Mouse (Mus musculus) hindbrain, postnatal 0 days (tissue): ENCODE measurements around the gene Esx1. TPM values are rescaled to one million over a fixed set of nuclear protein-coding genes. Genes with fewer than 3 reads are reported as not detected.
A peak's percentile ranks its signal among the peaks of the same experiment; 100 is the strongest.

Experiments used
- ATAC-seq: fragments of 200-750 bp; cut with Nextera tagmentation; 2 replicates; pipeline ENCODE4 v1.8.0; 2017; ENCODE audit warnings: mild to moderate bottlenecking, moderate TSS enrichment, moderate library complexity
- DNase-seq: peaks from one replicate; pipeline ENCODE4 v3.0.0-alpha.2; 2015; ENCODE audit warnings: low spot score
- H3K27ac ChIP-seq: fragments of 300-500 bp; sonication (generic); 2 replicates; pipeline ENCODE4 v1.5.1; 2014; ENCODE audit warnings: mild to moderate bottlenecking
- H3K27me3 ChIP-seq: fragments of 300-500 bp; sonication (generic); 2 replicates; pipeline ENCODE4 v1.6.1; 2014; ENCODE audit warnings: low read length, mixed read lengths; ENCODE audit not compliant: insufficient read depth
- H3K36me3 ChIP-seq: fragments of 300-500 bp; sonication (generic); 2 replicates; pipeline ENCODE4 v1.6.1; 2014; ENCODE audit warnings: low read length, mixed read lengths; ENCODE audit not compliant: insufficient read depth
- H3K4me1 ChIP-seq: fragments of 300-500 bp; sonication (generic); 2 replicates; pipeline ENCODE4 v1.6.1; 2014; ENCODE audit warnings: antibody characterized with exemption, low read length, mixed read lengths; ENCODE audit not compliant: insufficient read depth
- H3K4me2 ChIP-seq: fragments of 300-500 bp; sonication (generic); 2 replicates; pipeline ENCODE4 v1.6.1; 2014; ENCODE audit warnings: low read depth, mild to moderate bottlenecking, low read length, moderate library complexity, mixed read lengths
- H3K4me3 ChIP-seq: fragments of 300-500 bp; sonication (generic); 2 replicates; pipeline ENCODE4 v1.5.1; 2014; ENCODE audit warnings: low read length
- H3K9ac ChIP-seq: fragments of 300-500 bp; sonication (generic); replicated peaks from 2 replicates; pipeline ENCODE4 v1.6.1; 2014; ENCODE audit warnings: mild to moderate bottlenecking, low read length, moderate library complexity, mixed read lengths
- H3K9me3 ChIP-seq: fragments of 300-500 bp; sonication (generic); 2 replicates; pipeline ENCODE4 v1.6.1; 2016; ENCODE audit warnings: low read length, mixed read lengths
- CTCF ChIP-seq: IDR thresholded peaks from 2 replicates; pipeline ENCODE4 v1.5.1; 2016; ENCODE audit warnings: antibody characterized with exemption, control low read depth, low read depth
- WGBS: fragments of 180-500 bp; shearing (Covaris S2); extraction: QIAGEN DNeasy Blood & Tissue Kit; methylation state at CpG from one replicate; pipeline ENCODE4 v1.1.7; 2014; 5-methylcytosine and 5-hydroxymethylcytosine counted together
- polyA plus RNA-seq: library from polyadenylated mRNA; unstranded; fragments of >200 nt; fragmentation: Nextera tagmentation; extraction: Ambion mirVana; gene quantifications from 2 replicates; pipeline ENCODE4 v1.2.1, GENCODE M21; 2015
- total RNA-seq: library from RNA; depleted of rRNA; stranded (reverse); fragments of >200 nt; gene quantifications from 2 replicates; pipeline ENCODE4 v1.2.3, GENCODE M21; 2014; rRNA removed

Esx1 gene
- total RNA-seq (not detected in 2 replicates), polyA plus RNA-seq (not detected in 2 replicates)

DNA sequence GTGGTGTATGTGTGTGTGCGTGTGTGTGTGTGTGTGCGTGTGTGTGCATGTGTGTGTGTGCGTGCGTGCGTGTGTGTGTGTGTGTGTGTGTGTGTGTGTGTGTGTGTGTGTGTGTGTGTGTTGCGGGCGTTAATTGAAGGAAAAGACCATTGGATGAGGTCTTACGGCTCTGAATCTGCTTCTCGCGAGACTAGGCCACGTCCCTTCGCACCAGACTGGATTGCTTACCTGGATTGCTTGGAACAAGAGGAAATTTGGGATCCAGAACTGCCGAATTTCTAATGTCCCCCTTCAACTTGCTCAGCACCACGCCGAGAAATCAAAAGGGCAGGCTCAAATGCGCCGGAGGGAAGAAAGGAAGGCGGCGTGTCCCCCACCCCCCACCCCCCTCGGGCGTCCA lies at the start of gene Esx1:
TSS of gene Esx1 (minus strand) at position 366 of the 400 bp plus-strand sequence.
- Histone ChIP-seq H3K27ac (no peak within 1 kb of the TSS), H3K36me3 (no peaks in the 10 kb centered on the region), H3K9me3 (no peaks in the 10 kb centered on the region), H3K9ac (no peak within 1 kb of the TSS), H3K4me1 (no peaks in the 10 kb centered on the region), H3K4me2 (no peak within 1 kb of the TSS), H3K4me3 (no peak within 1 kb of the TSS), H3K27me3 (peaks cover 18% of the 10 kb centered on the region)
- ATAC-seq (no peak), DNase-seq (no peak)
- TF ChIP-seq CTCF, result no peak
- 25% methylated on average over 21 of the region's 21 CpGs for WGBS

DNA sequence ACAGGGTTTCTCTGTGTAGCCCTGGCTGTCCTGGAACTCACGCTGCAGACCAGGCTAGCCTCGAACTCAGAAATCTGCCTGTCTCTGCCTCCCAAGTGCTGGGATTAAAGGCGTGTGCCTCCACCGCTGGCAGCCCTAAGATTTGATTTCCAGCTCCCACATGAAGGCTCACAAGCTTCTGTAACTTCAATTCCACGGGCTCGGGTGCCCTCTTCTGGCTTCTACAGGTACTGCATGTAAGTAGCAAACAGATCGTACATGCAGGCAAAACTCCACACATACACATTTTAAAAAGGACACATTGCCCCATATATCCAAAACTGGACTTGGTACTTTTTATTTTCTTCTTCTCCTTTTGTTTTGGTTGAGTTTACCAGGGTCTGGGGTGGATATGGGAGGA lies 48.1 kb upstream of the Esx1 start:
- ATAC-seq (no peak), DNase-seq (no peak)
- no peak overlapping the region for H3K4me2 ChIP-seq

DNA sequence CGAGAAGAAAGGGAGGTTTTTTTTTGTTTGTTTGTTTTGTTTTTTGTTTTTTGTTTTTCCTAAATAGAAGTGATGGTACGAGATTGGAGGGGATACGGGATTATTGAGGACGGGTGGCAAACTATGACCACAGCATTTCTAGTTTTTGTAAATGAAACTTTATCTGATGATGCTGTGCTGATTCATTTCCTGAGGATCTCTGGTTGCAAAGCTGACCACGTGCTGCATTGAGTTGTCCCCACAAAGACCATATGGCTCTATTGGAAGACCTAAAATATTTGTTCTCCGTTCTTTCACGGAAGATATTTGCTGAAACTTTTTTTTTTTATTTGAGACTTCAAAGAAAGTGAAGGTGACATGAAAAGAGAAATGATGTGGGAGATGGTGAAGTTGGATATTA lies 45.8 kb upstream of the Esx1 start:
- no peak for DNase-seq
- H3K9ac ChIP-seq, result no peak overlapping the region
- no peak overlapping the region for H3K27ac ChIP-seq
- no peak for ATAC-seq
- H3K27me3 ChIP-seq, result no peaks in the 10 kb centered on the region
- H3K4me2 ChIP-seq, result no peak overlapping the region
- no peak overlapping the region for H3K4me3 ChIP-seq
- no peak for TF ChIP-seq CTCF
- H3K4me1 ChIP-seq, result no peaks in the 10 kb centered on the region
- no peaks in the 10 kb centered on the region for H3K36me3 ChIP-seq
- H3K9me3 ChIP-seq, result no peaks in the 10 kb centered on the region
- WGBS, result 76% methylated on average over 7 of the region's 7 CpGs

More for the DNA sequence above, 48.1 kb upstream of the Esx1 start:
- Histone ChIP-seq H3K27ac (no peak overlapping the region), H3K4me3 (no peak overlapping the region), H3K27me3 (no peaks in the 10 kb centered on the region), H3K4me1 (no peaks in the 10 kb centered on the region), H3K36me3 (no peaks in the 10 kb centered on the region), H3K9ac (no peak overlapping the region), H3K9me3 (no peaks in the 10 kb centered on the region)
- WGBS, result 44% methylated on average over 7 of the region's 7 CpGs
- peak; percentile 21 for TF ChIP-seq CTCF

DNA sequence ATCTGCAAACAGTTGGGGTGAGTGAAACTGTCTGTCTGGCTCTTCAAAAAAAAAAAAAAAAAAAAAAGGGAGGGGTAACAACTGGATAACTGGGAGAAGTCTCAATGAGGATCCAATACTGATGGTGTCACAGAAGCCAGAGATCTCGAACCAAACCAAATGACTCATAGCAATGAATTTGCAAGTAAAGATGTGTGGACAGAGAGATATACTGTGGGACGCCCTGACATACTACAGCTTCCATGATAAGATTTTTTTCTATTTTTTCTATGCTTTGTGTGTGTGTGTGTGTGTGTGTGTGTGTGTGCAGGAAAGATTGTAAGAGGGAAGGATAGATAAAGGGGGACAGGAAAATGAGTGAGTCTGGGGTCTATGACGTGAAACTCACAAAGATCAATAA lies 43.7 kb upstream of the Esx1 start:
- no peak for TF ChIP-seq CTCF

DNA sequence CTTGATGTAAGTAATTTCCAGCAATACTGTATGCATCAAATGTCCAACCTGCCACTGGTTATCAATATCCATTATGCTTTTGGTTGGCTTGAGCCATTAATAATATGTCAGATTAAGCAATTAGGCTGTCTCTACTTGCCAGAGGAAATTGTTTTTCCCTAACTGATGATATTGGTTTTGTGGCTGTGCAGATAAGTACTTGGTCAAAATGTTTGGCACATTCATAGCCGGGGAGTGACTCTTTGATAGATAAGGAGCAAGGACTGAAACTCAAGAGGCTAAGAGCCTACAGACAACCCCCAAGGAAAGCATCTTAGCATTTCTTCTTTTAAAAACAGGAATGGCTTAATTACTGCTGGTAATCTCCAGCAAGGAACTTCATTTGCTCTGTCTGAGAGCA lies 40.8 kb upstream of the Esx1 start:
- ATAC-seq (no peak), DNase-seq (no peak)
- no peaks in the 10 kb centered on the region for H3K4me1 ChIP-seq
- H3K27me3 ChIP-seq, result no peaks in the 10 kb centered on the region
- no peak overlapping the region for H3K9ac ChIP-seq
- no peaks in the 10 kb centered on the region for H3K36me3 ChIP-seq
- H3K4me2 ChIP-seq, result no peak overlapping the region
- no peak overlapping the region for H3K4me3 ChIP-seq
- 77% methylated on average over 1 of the region's 1 CpGs for WGBS
- H3K9me3 ChIP-seq, result no peaks in the 10 kb centered on the region
- no peak for TF ChIP-seq CTCF
- no peak overlapping the region for H3K27ac ChIP-seq

More for the DNA sequence above, 43.7 kb upstream of the Esx1 start:
- WGBS, result 91% methylated on average over 3 of the region's 3 CpGs
- H3K4me1 ChIP-seq, result no peaks in the 10 kb centered on the region
- H3K27ac ChIP-seq, result no peak overlapping the region
- H3K4me2 ChIP-seq, result no peak overlapping the region
- H3K4me3 ChIP-seq, result no peak overlapping the region
- H3K9me3 ChIP-seq, result no peaks in the 10 kb centered on the region
- H3K9ac ChIP-seq, result no peak overlapping the region
- no peak for DNase-seq
- H3K36me3 ChIP-seq, result no peaks in the 10 kb centered on the region
- no peaks in the 10 kb centered on the region for H3K27me3 ChIP-seq
- no peak for ATAC-seq

DNA sequence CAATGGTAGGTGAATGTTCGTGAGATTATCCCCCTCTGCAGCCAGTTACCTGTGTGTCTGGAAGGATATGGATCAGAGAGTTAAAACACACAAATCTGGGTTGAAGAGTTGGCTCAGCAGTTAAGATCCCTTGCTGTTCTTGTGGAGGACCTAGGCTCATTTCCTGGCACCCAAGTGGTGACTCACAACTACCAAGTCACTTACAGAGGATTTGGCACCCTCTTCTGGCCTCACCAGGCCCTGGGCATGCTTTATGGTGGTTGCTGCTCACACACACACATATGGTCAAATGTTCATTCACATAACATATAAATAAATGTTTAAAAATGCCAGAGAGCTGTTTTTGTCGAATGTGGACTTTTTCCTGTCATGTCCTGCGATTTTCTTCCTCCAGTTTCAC lies 39.1 kb upstream of the Esx1 start:
- 63% methylated on average over 3 of the region's 3 CpGs for WGBS
- H3K27ac ChIP-seq, result no peak overlapping the region
- H3K36me3 ChIP-seq, result no peaks in the 10 kb centered on the region
- DNase-seq (no peak), ATAC-seq (no peak)
- no peaks in the 10 kb centered on the region for H3K4me1 ChIP-seq
- H3K9me3 ChIP-seq, result no peaks in the 10 kb centered on the region
- H3K9ac ChIP-seq, result no peak overlapping the region
- no peak overlapping the region for H3K4me3 ChIP-seq
- H3K4me2 ChIP-seq, result no peak overlapping the region
- no peak for TF ChIP-seq CTCF
- no peaks in the 10 kb centered on the region for H3K27me3 ChIP-seq

DNA sequence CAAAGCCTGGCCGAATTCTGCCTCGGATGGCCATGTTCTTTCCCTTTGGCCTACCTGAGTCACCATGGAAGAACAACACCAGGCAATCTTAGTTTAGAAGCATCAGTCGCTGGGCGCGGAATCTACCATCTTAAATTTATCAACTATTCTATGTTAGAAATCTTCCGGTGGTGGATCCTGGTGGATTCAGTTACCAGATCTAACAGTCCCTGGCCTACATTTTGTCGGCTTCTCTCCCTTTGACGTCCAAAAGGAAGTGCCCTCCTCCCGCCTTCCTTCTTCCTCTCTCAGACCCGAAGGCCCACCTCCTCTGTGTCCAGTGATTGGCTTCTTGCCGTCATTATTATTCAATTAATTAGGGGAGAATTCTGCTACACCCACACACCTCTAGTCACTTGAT lies 27.2 kb upstream of the Esx1 start:
- H3K4me1 ChIP-seq, result no peaks in the 10 kb centered on the region
- H3K9ac ChIP-seq, result no peak overlapping the region
- 91% methylated on average over 11 of the region's 11 CpGs for WGBS
- no peaks in the 10 kb centered on the region for H3K36me3 ChIP-seq
- no peaks in the 10 kb centered on the region for H3K9me3 ChIP-seq
- ATAC-seq, result no peak
- no peak for TF ChIP-seq CTCF
- DNase-seq, result no peak
- no peaks in the 10 kb centered on the region for H3K27me3 ChIP-seq
- H3K4me3 ChIP-seq, result no peak overlapping the region
- no peak overlapping the region for H3K4me2 ChIP-seq
- H3K27ac ChIP-seq, result no peak overlapping the region
